Mouse (Mus musculus) MEL (cell line): ENCODE measurements at regions not wholly inside any gene's neighbourhood (a gene's known extent, or its start where the extent isn't known, plus 50 kb on each side); places are given as distances from the start of the nearest gene placed in this dataset.
"Not testable (repeated sequence)": the region's sequence is repeated elsewhere in the genome, so short reads cannot be mapped to it uniquely, and the experiment has no call there.

Source experiments
- DNase-seq: peaks from one replicate; pipeline ENCODE4 v3.0.0; 2011; ENCODE audit warnings: low read depth, low spot score
- H3K27ac ChIP-seq: 2 replicates; pipeline ENCODE4 v1.5.1; 2012; ENCODE audit warnings: low read depth, mild to moderate bottlenecking, control low read depth, low read length, moderate library complexity; ENCODE audit not compliant: control insufficient read depth
- H3K27me3 ChIP-seq, 2 experiments: fragments of 150-350 bp in 1 of 2; sonication (generic) in 1 of 2; 2 replicates each; pipeline ENCODE4 v1.6.1; 2012; ENCODE audit warnings: low read length in 2 of 2, mild to moderate bottlenecking in 2 of 2, improper control_type of control experiment in 1 of 2, moderate library complexity in 1 of 2; ENCODE audit not compliant: insufficient read depth in 2 of 2, control insufficient read depth in 1 of 2
- H3K36me3 ChIP-seq, 2 experiments: 2 replicates each; pipeline ENCODE4 v1.6.1; 2012 to 2014; ENCODE audit warnings: low read length in 2 of 2, improper control_type of control experiment in 1 of 2, inconsistent platforms in 1 of 2, mild to moderate bottlenecking in 1 of 2; ENCODE audit not compliant: insufficient read depth in 2 of 2, control insufficient read depth in 1 of 2
- H3K4me1 ChIP-seq, 2 experiments: fragments of 150-350 bp in 1 of 2; sonication (generic) in 1 of 2; 2 replicates each; pipeline ENCODE4 v1.6.1; 2012; ENCODE audit warnings: low read length in 2 of 2, improper control_type of control experiment in 1 of 2, mild to moderate bottlenecking in 1 of 2; ENCODE audit not compliant: insufficient read depth in 2 of 2, control insufficient read depth in 1 of 2
- H3K4me3 ChIP-seq, 2 experiments: fragments of 150-350 bp in 1 of 2; sonication (generic) in 1 of 2; 2 replicates each; pipeline ENCODE4 v1.5.1; 2012; ENCODE audit warnings: low read depth in 2 of 2, low read length in 2 of 2, mild to moderate bottlenecking in 2 of 2, moderate library complexity in 2 of 2, control low read depth in 1 of 2, improper control_type of control experiment in 1 of 2; ENCODE audit not compliant: control insufficient read depth in 1 of 2, insufficient read depth in 1 of 2
- H3K79me2 ChIP-seq: 2 replicates; pipeline ENCODE4 v1.6.1; 2012; ENCODE audit warnings: mild to moderate bottlenecking, low read length, moderate library complexity; ENCODE audit not compliant: control insufficient read depth, poor library complexity, insufficient read depth
- H3K9ac ChIP-seq: 2 replicates; pipeline ENCODE4 v1.6.1; 2012; ENCODE audit warnings: low read depth, mild to moderate bottlenecking, control low read depth, low read length, moderate library complexity; ENCODE audit not compliant: control insufficient read depth, poor library complexity, severe bottlenecking
- H3K9me3 ChIP-seq: fragments of 150-350 bp; sonication (generic); replicated peaks from 2 replicates; pipeline ENCODE4 v1.6.1; 2012; ENCODE audit warnings: mild to moderate bottlenecking, low read length, improper control_type of control experiment, moderate library complexity; ENCODE audit not compliant: insufficient read depth
- BHLHE40 ChIP-seq: IDR thresholded peaks from 2 replicates; pipeline ENCODE4 v1.6.1; 2012; ENCODE audit warnings: low read depth, mild to moderate bottlenecking, inconsistent platforms, low read length, improper control_type of control experiment, borderline replicate concordance
- GABPA ChIP-seq: IDR thresholded peaks from 2 replicates; pipeline ENCODE4 v1.6.1; 2012; ENCODE audit warnings: low read depth, mild to moderate bottlenecking, inconsistent platforms, low read length, improper control_type of control experiment, moderate library complexity
- GATA1 ChIP-seq: IDR thresholded peaks from 2 replicates; pipeline ENCODE4 v1.6.1; 2011; ENCODE audit warnings: low read depth, low read length, improper control_type of control experiment
- JUND ChIP-seq: IDR thresholded peaks from 2 replicates; pipeline ENCODE4 v1.6.1; 2011; ENCODE audit warnings: low read depth, mild to moderate bottlenecking, improper control_type of control experiment, low read length
- MAZ ChIP-seq: IDR thresholded peaks from 2 replicates; pipeline ENCODE4 v1.6.1; 2012; ENCODE audit warnings: low read depth, mild to moderate bottlenecking, inconsistent platforms, low read length, improper control_type of control experiment
- NELFE ChIP-seq: IDR thresholded peaks from 2 replicates; pipeline ENCODE4 v1.6.1; 2011; ENCODE audit warnings: low read depth, low read length, improper control_type of control experiment
- NRF1 ChIP-seq: IDR thresholded peaks from 2 replicates; pipeline ENCODE4 v1.6.1; 2014; ENCODE audit warnings: low read depth, mild to moderate bottlenecking, inconsistent platforms, low read length, improper control_type of control experiment, moderate library complexity; ENCODE audit not compliant: poor library complexity, insufficient read depth, severe bottlenecking
- SIN3A ChIP-seq: IDR thresholded peaks from 2 replicates; pipeline ENCODE4 v1.6.1; 2012; ENCODE audit warnings: low read length, improper control_type of control experiment, inconsistent platforms
- SMC3 ChIP-seq: IDR thresholded peaks from 2 replicates; pipeline ENCODE4 v1.6.1; 2011; ENCODE audit warnings: low read depth, low read length, improper control_type of control experiment
- TAL1 ChIP-seq: IDR thresholded peaks from 2 replicates; pipeline ENCODE4 v1.6.1; 2012; ENCODE audit warnings: mild to moderate bottlenecking, inconsistent platforms, low read length, moderate library complexity, mixed read lengths
- TBP ChIP-seq: IDR thresholded peaks from 2 replicates; pipeline ENCODE4 v1.8.0; 2011; ENCODE audit warnings: low read depth, low read length, improper control_type of control experiment
- USF1 ChIP-seq: IDR thresholded peaks from 2 replicates; pipeline ENCODE4 v1.6.1; 2014; ENCODE audit warnings: low read depth, mild to moderate bottlenecking, inconsistent platforms, low read length, improper control_type of control experiment, moderate library complexity
- USF2 ChIP-seq, 2 experiments: IDR thresholded peaks; 2 replicates each; pipeline ENCODE4 v1.6.1; 2011 to 2012; ENCODE audit warnings: improper control_type of control experiment in 2 of 2, low read length in 2 of 2, borderline replicate concordance in 1 of 2, inconsistent platforms in 1 of 2, low read depth in 1 of 2, mild to moderate bottlenecking in 1 of 2; ENCODE audit not compliant: insufficient read depth in 1 of 2
- ZNF384 ChIP-seq: IDR thresholded peaks from 2 replicates; pipeline ENCODE4 v1.6.1; 2012; ENCODE audit warnings: low read depth, mild to moderate bottlenecking, inconsistent platforms, low read length, improper control_type of control experiment

- H3K36me3 ChIP-seq: no peaks in the 10 kb centered on the region
- DNase-seq: no peak
- no peak for TF ChIP-seq NELFE
- no peak for TF ChIP-seq SMC3
- no peak for TF ChIP-seq ZNF384
- no peak for TF ChIP-seq TAL1
- no peak for TF ChIP-seq TBP
- no peaks in the 10 kb centered on the region for H3K79me2 ChIP-seq
- H3K27ac ChIP-seq: no peak overlapping the region
- H3K9me3 ChIP-seq: no peaks in the 10 kb centered on the region
- no peaks in the 10 kb centered on the region for H3K4me1 ChIP-seq
- no peak overlapping the region for H3K9ac ChIP-seq
- no peak overlapping the region for H3K4me3 ChIP-seq
- H3K27me3 ChIP-seq: no peaks in the 10 kb centered on the region; a peak in 1 of 4 replicates
These were observed 180.7 kb upstream of the 2610301B20Rik start for GRCm38 (mm10) chr4:10693446-10694105.

GRCm38 (mm10) chr4:10694106-10694748, 180.1 kb upstream of the 2610301B20Rik start:
- not testable (repeated sequence) for H3K27me3 ChIP-seq, H3K27ac ChIP-seq, H3K36me3 ChIP-seq, H3K9me3 ChIP-seq, H3K4me3 ChIP-seq, H3K4me1 ChIP-seq, H3K79me2 ChIP-seq, DNase-seq, H3K9ac ChIP-seq

- Histone ChIP-seq H3K9ac (no peak overlapping the region), H3K9me3 (no peaks in the 10 kb centered on the region), H3K79me2 (no peaks in the 10 kb centered on the region), H3K27ac (no peak overlapping the region), H3K36me3 (no peaks in the 10 kb centered on the region), H3K4me1 (no peaks in the 10 kb centered on the region), H3K4me3 (no peak overlapping the region), H3K27me3 (no peaks in the 10 kb centered on the region)
- no peak for DNase-seq
- TF ChIP-seq GABPA (no peak), NRF1 (no peak), JUND (no peak), BHLHE40 (no peak), USF1 (no peak), MAZ (no peak), SIN3A (no peak), GATA1 (no peak), NELFE (no peak), USF2 (IDR thresholded peaks at IDR 0.05; ENCODE audit: borderline replicate concordance in 1 of 2, insufficient read depth in 1 of 2, low read depth in 1 of 2, low read length in 2 of 2) (no peak)
These were observed 177.0 kb upstream of the 2610301B20Rik start for GRCm38 (mm10) chr4:10697225-10697836.
